Mouse (Mus musculus) intestine, embryonic 16.5 days (tissue): ENCODE results near the gene Slc9a9. TPM values are rescaled to one million over a fixed set of nuclear protein-coding genes. Genes with fewer than 3 reads are reported as not detected.

Source experiments
- ATAC-seq: fragments of 200-750 bp; cut with Nextera tagmentation; 2 replicates; pipeline ENCODE4 v1.8.0; 2017; ENCODE audit warnings: moderate TSS enrichment, moderate library complexity
- H3K27ac ChIP-seq: fragments of 300-500 bp; sonication (generic); 2 replicates; pipeline ENCODE4 v1.5.1; 2014; ENCODE audit warnings: mild to moderate bottlenecking, low read length
- H3K27me3 ChIP-seq: fragments of 300-500 bp; sonication (generic); replicated peaks from 2 replicates; pipeline ENCODE4 v1.6.1; 2014; ENCODE audit warnings: low read length, control low read depth, mixed read lengths; ENCODE audit not compliant: control insufficient read depth, insufficient read depth
- H3K36me3 ChIP-seq: fragments of 300-500 bp; sonication (generic); 2 replicates; pipeline ENCODE4 v1.6.1; 2014; ENCODE audit warnings: low read length, control low read depth; ENCODE audit not compliant: control insufficient read depth, insufficient read depth
- H3K4me1 ChIP-seq: fragments of 300-500 bp; sonication (generic); 2 replicates; pipeline ENCODE4 v1.6.1; 2014; ENCODE audit warnings: low read length, control low read depth, mixed read lengths; ENCODE audit not compliant: control insufficient read depth, insufficient read depth
- H3K4me2 ChIP-seq: fragments of 300-500 bp; sonication (generic); 2 replicates; pipeline ENCODE4 v1.6.1; 2014; ENCODE audit warnings: low read depth, low read length, control low read depth
- H3K4me3 ChIP-seq: fragments of 300-500 bp; sonication (generic); 2 replicates; pipeline ENCODE4 v1.5.1; 2014; ENCODE audit warnings: mild to moderate bottlenecking, low read length
- H3K9ac ChIP-seq: fragments of 300-500 bp; sonication (generic); 2 replicates; pipeline ENCODE4 v1.6.1; 2014; ENCODE audit warnings: low read depth, low read length
- H3K9me3 ChIP-seq: fragments of 300-500 bp; sonication (generic); 2 replicates; pipeline ENCODE4 v1.6.1; 2016; ENCODE audit warnings: low read length, control low read depth; ENCODE audit not compliant: control insufficient read depth
- WGBS: fragments of 180-500 bp; shearing (Covaris S2); extraction: QIAGEN DNeasy Blood & Tissue Kit; methylation state at CpG from one replicate; pipeline ENCODE4 v1.1.7; 2014; 5-methylcytosine and 5-hydroxymethylcytosine counted together
- polyA plus RNA-seq: library from polyadenylated mRNA; unstranded; fragments of >200 nt; fragmentation: Nextera tagmentation; extraction: Ambion mirVana; gene quantifications from 2 replicates; pipeline ENCODE4 v1.2.1, GENCODE M21; 2015

Slc9a9 gene
- polyA plus RNA-seq, 1 experiment from 2014 or later, result 2.3 TPM

- no peak overlapping the region for H3K4me3 ChIP-seq
- H3K27me3 ChIP-seq, result no peaks in the 10 kb centered on the region
- no peak for ATAC-seq
- H3K27ac ChIP-seq, result no peak overlapping the region
- 44% methylated on average over 5 of the region's 5 CpGs for WGBS
- H3K36me3 ChIP-seq, result no peaks in the 10 kb centered on the region
- no peaks in the 10 kb centered on the region for H3K9me3 ChIP-seq
- no peaks in the 10 kb centered on the region for H3K4me1 ChIP-seq
- H3K9ac ChIP-seq, result no peak overlapping the region
- H3K4me2 ChIP-seq, result no peak overlapping the region
These were observed 252.4 kb downstream of the Slc9a9 start for GRCm38 (mm10) chr9:94922062-94922461.

- Histone ChIP-seq H3K4me2 (no peak overlapping the region), H3K27ac (no peak overlapping the region), H3K27me3 (no peaks in the 10 kb centered on the region), H3K4me3 (no peak overlapping the region), H3K9me3 (no peaks in the 10 kb centered on the region), H3K4me1 (no peaks in the 10 kb centered on the region), H3K36me3 (no peaks in the 10 kb centered on the region), H3K9ac (no peak overlapping the region)
- WGBS, result 59% methylated on average over 3 of the region's 3 CpGs
- ATAC-seq, result no peak
These were observed 256.1 kb downstream of the Slc9a9 start for GRCm38 (mm10) chr9:94925845-94926244.

- Histone ChIP-seq H3K4me1 (no peaks in the 10 kb centered on the region), H3K27me3 (no peaks in the 10 kb centered on the region), H3K4me3 (no peak overlapping the region), H3K9ac (no peak overlapping the region), H3K27ac (no peak overlapping the region), H3K36me3 (no peaks in the 10 kb centered on the region), H3K4me2 (no peak overlapping the region), H3K9me3 (no peaks in the 10 kb centered on the region)
- ATAC-seq, result no peak
These were observed 257.4 kb downstream of the Slc9a9 start for GRCm38 (mm10) chr9:94927101-94927500.

GRCm38 (mm10) chr9:94945569-94946135 lies 275.9 kb downstream of the Slc9a9 start:
- WGBS, result 82% methylated on average over 7 of the region's 7 CpGs
- no peaks in the 10 kb centered on the region for H3K36me3 ChIP-seq
- H3K9me3 ChIP-seq, result no peaks in the 10 kb centered on the region
- no peak overlapping the region for H3K4me2 ChIP-seq
- no peaks in the 10 kb centered on the region for H3K4me1 ChIP-seq
- no peak overlapping the region for H3K9ac ChIP-seq
- no peak overlapping the region for H3K4me3 ChIP-seq
- no peak for ATAC-seq
- H3K27ac ChIP-seq, result no peak overlapping the region
- no peaks in the 10 kb centered on the region for H3K27me3 ChIP-seq

- no peak overlapping the region for H3K4me2 ChIP-seq
- H3K4me1 ChIP-seq, result no peaks in the 10 kb centered on the region
- H3K9me3 ChIP-seq, result no peaks in the 10 kb centered on the region
- H3K9ac ChIP-seq, result no peak overlapping the region
- H3K4me3 ChIP-seq, result no peak overlapping the region
- WGBS, result 86% methylated on average over 7 of the region's 7 CpGs
- no peak overlapping the region for H3K27ac ChIP-seq
- no peaks in the 10 kb centered on the region for H3K36me3 ChIP-seq
- ATAC-seq, result no peak
- no peaks in the 10 kb centered on the region for H3K27me3 ChIP-seq
These were observed 277.5 kb downstream of the Slc9a9 start for GRCm38 (mm10) chr9:94947246-94947645.

- WGBS, result 58% methylated on average over 3 of the region's 3 CpGs
- Histone ChIP-seq H3K9ac (no peak overlapping the region), H3K27ac (no peak overlapping the region), H3K27me3 (no peaks in the 10 kb centered on the region), H3K4me1 (no peaks in the 10 kb centered on the region), H3K36me3 (no peaks in the 10 kb centered on the region), H3K4me2 (no peak overlapping the region), H3K4me3 (no peak overlapping the region), H3K9me3 (no peaks in the 10 kb centered on the region)
- ATAC-seq, result no peak
These were observed 281.0 kb downstream of the Slc9a9 start for GRCm38 (mm10) chr9:94950676-94951075.

GRCm38 (mm10) chr9:94955645-94956044 lies 285.9 kb downstream of the Slc9a9 start:
- Histone ChIP-seq H3K4me2 (no peak overlapping the region), H3K36me3 (no peaks in the 10 kb centered on the region), H3K9ac (no peak overlapping the region), H3K4me1 (no peaks in the 10 kb centered on the region), H3K27ac (no peak overlapping the region), H3K9me3 (no peaks in the 10 kb centered on the region), H3K27me3 (no peaks in the 10 kb centered on the region), H3K4me3 (no peak overlapping the region)
- WGBS, result 58% methylated on average over 2 of the region's 2 CpGs
- ATAC-seq, result no peak

GRCm38 (mm10) chr9:94958382-94958781 lies 288.7 kb downstream of the Slc9a9 start:
- H3K9me3 ChIP-seq, result no peaks in the 10 kb centered on the region
- WGBS, result 76% methylated on average over 2 of the region's 2 CpGs
- no peak overlapping the region for H3K4me3 ChIP-seq
- ATAC-seq, result no peak
- H3K9ac ChIP-seq, result no peak overlapping the region
- H3K36me3 ChIP-seq, result no peaks in the 10 kb centered on the region
- no peaks in the 10 kb centered on the region for H3K27me3 ChIP-seq
- no peaks in the 10 kb centered on the region for H3K4me1 ChIP-seq
- H3K4me2 ChIP-seq, result no peak overlapping the region
- H3K27ac ChIP-seq, result no peak overlapping the region

- Histone ChIP-seq H3K4me2 (no peak overlapping the region), H3K27ac (no peak overlapping the region), H3K4me1 (no peaks in the 10 kb centered on the region), H3K9ac (no peak overlapping the region), H3K9me3 (no peaks in the 10 kb centered on the region), H3K4me3 (no peak overlapping the region), H3K27me3 (no peaks in the 10 kb centered on the region), H3K36me3 (no peaks in the 10 kb centered on the region)
- no peak for ATAC-seq
- WGBS, result 90% methylated on average over 5 of the region's 5 CpGs
These were observed 298.9 kb downstream of the Slc9a9 start for GRCm38 (mm10) chr9:94968596-94969120.

GRCm38 (mm10) chr9:94969131-94969530 lies 299.4 kb downstream of the Slc9a9 start:
- no peak overlapping the region for H3K27ac ChIP-seq
- H3K9ac ChIP-seq, result no peak overlapping the region
- no peak overlapping the region for H3K4me2 ChIP-seq
- no peaks in the 10 kb centered on the region for H3K4me1 ChIP-seq
- H3K36me3 ChIP-seq, result no peaks in the 10 kb centered on the region
- H3K9me3 ChIP-seq, result no peaks in the 10 kb centered on the region
- no peak for ATAC-seq
- 74% methylated on average over 1 of the region's 1 CpGs for WGBS
- no peaks in the 10 kb centered on the region for H3K27me3 ChIP-seq
- H3K4me3 ChIP-seq, result no peak overlapping the region
